Mouse (Mus musculus) heart, embryonic 14.5 days (tissue): Measurements from ENCODE around the gene Zic5. TPM values are rescaled to one million over a fixed set of nuclear protein-coding genes. Genes with fewer than 3 reads are reported as not detected.

Experiments
- ATAC-seq: fragments of 200-750 bp; cut with Nextera tagmentation; 2 replicates; pipeline ENCODE4 v1.8.0; 2017; ENCODE audit warnings: low read depth, moderate TSS enrichment; ENCODE audit not compliant: insufficient number of reproducible peaks, insufficient read depth, low FRiP score
- H3K27ac ChIP-seq, 2 experiments: fragments of 200-500 bp in 1 of 2; fragments of 300-500 bp in 1 of 2; sonication (generic) in 1 of 2; replicated peaks in 1 of 2; 2 replicates each; pipeline ENCODE4 v1.5.1; 2012 to 2014; ENCODE audit warnings: low read depth in 2 of 2, low read length in 2 of 2, control low read depth in 1 of 2, mild to moderate bottlenecking in 1 of 2, mixed read lengths in 1 of 2; ENCODE audit not compliant: control insufficient read depth in 1 of 2, insufficient read depth in 1 of 2
- H3K27me3 ChIP-seq: fragments of 300-500 bp; sonication (generic); 2 replicates; pipeline ENCODE4 v1.6.1; 2014; ENCODE audit warnings: mild to moderate bottlenecking, low read length, control low read depth; ENCODE audit not compliant: control insufficient read depth, insufficient read depth
- H3K36me3 ChIP-seq: fragments of 300-500 bp; sonication (generic); 2 replicates; pipeline ENCODE4 v1.6.1; 2014; ENCODE audit warnings: mild to moderate bottlenecking, control low read depth, low read length, mixed read lengths; ENCODE audit not compliant: control insufficient read depth, insufficient read depth
- H3K4me1 ChIP-seq, 2 experiments: fragments of 200-500 bp in 1 of 2; fragments of 300-500 bp in 1 of 2; sonication (generic) in 1 of 2; 2 replicates each; pipeline ENCODE4 v1.6.1; 2012 to 2014; ENCODE audit warnings: low read length in 2 of 2, control low read depth in 1 of 2, mixed read lengths in 1 of 2; ENCODE audit not compliant: control insufficient read depth in 2 of 2, insufficient read depth in 2 of 2
- H3K4me2 ChIP-seq: fragments of 300-500 bp; sonication (generic); 2 replicates; pipeline ENCODE4 v1.6.1; 2014; ENCODE audit warnings: mild to moderate bottlenecking, low read length
- H3K4me3 ChIP-seq, 2 experiments: fragments of 200-500 bp in 1 of 2; fragments of 300-500 bp in 1 of 2; sonication (generic) in 1 of 2; 2 replicates each; pipeline ENCODE4 v1.5.1; 2012 to 2014; ENCODE audit warnings: low read length in 2 of 2, mild to moderate bottlenecking in 2 of 2, control low read depth in 1 of 2, low read depth in 1 of 2, moderate library complexity in 1 of 2; ENCODE audit not compliant: control insufficient read depth in 1 of 2, insufficient read depth in 1 of 2
- H3K9ac ChIP-seq: fragments of 300-500 bp; sonication (generic); 2 replicates; pipeline ENCODE4 v1.6.1; 2014; ENCODE audit warnings: mild to moderate bottlenecking, low read length
- H3K9me3 ChIP-seq: fragments of 300-500 bp; sonication (generic); 2 replicates; pipeline ENCODE4 v1.6.1; 2016; ENCODE audit warnings: low read length, control low read depth; ENCODE audit not compliant: control insufficient read depth
- WGBS: fragments of 180-500 bp; shearing (Covaris S2); extraction: QIAGEN DNeasy Blood & Tissue Kit; methylation state at CpG from one replicate; pipeline ENCODE4 v1.1.7; 2014; 5-methylcytosine and 5-hydroxymethylcytosine counted together
- polyA plus RNA-seq: library from polyadenylated mRNA; unstranded; fragments of >200 nt; fragmentation: Nextera tagmentation; extraction: Ambion mirVana; gene quantifications from 2 replicates; pipeline ENCODE4 v1.2.1, GENCODE M21; 2014

Gene Zic5
- polyA plus RNA-seq, 1 experiment from 2014 or later: 0.09 TPM

GRCm38 (mm10) chr14:122453996-122454738, 11.3 kb downstream of the Zic5 start:
- no peak for ATAC-seq
- Histone ChIP-seq H3K4me2 (peak overlapping the region; percentile 60), H3K4me1 (peaks cover 4 to 17% of the 10 kb centered on the region in 2 experiments; a peak in 3 of 4 replicates), H3K9ac (no peak overlapping the region), H3K27me3 (peaks cover 73% of the 10 kb centered on the region), H3K4me3 (peak overlapping the region; percentile 27 to 32), H3K9me3 (no peaks in the 10 kb centered on the region), H3K27ac (no peak overlapping the region), H3K36me3 (no peaks in the 10 kb centered on the region)
- 29% methylated on average over 12 of the region's 12 CpGs for WGBS

GRCm38 (mm10) chr14:122453388-122453995, 12.0 kb downstream of the Zic5 start:
- no peak overlapping the region for H3K9ac ChIP-seq
- H3K9me3 ChIP-seq: no peaks in the 10 kb centered on the region
- no peak for ATAC-seq
- peaks cover 4 to 17% of the 10 kb centered on the region in 2 experiments; a peak in 3 of 4 replicates for H3K4me1 ChIP-seq
- H3K27me3 ChIP-seq: peaks cover 79% of the 10 kb centered on the region
- H3K36me3 ChIP-seq: no peaks in the 10 kb centered on the region
- peak overlapping the region; percentile 27 to 32 for H3K4me3 ChIP-seq
- no peak overlapping the region for H3K27ac ChIP-seq
- peak overlapping the region; percentile 60 for H3K4me2 ChIP-seq
- 10% methylated on average over 32 of the region's 32 CpGs for WGBS

- Histone ChIP-seq H3K27me3 (peaks cover 85% of the 10 kb centered on the region), H3K27ac (no peak overlapping the region), H3K4me3 (no peak overlapping the region; a peak in 1 of 4 replicates), H3K9ac (no peak overlapping the region), H3K9me3 (no peaks in the 10 kb centered on the region), H3K36me3 (no peaks in the 10 kb centered on the region), H3K4me1 (peaks cover 4 to 17% of the 10 kb centered on the region in 2 experiments; a peak in 3 of 4 replicates), H3K4me2 (peak overlapping the region; percentile 60; the same call in 1 of the 2 replicates)
- 58% methylated on average over 13 of the region's 13 CpGs for WGBS
- ATAC-seq: no peak
These were observed 12.6 kb downstream of the Zic5 start for GRCm38 (mm10) chr14:122452701-122453387.

GRCm38 (mm10) chr14:122451551-122452145, 13.8 kb downstream of the Zic5 start:
- 71% methylated on average over 5 of the region's 5 CpGs for WGBS

GRCm38 (mm10) chr14:122450496-122451382, 14.7 kb downstream of the Zic5 start, which contains the start of gene Gm5089:
Gm5089 (minus strand) TSS chr14:122451115.
- H3K9me3 ChIP-seq: no peaks in the 10 kb centered on the region
- H3K36me3 ChIP-seq: no peaks in the 10 kb centered on the region
- peak within 1 kb of the TSS; percentile 88 for H3K4me2 ChIP-seq
- H3K27ac ChIP-seq: no peak within 1 kb of the TSS
- H3K9ac ChIP-seq: peak within 1 kb of the TSS; percentile 47; the same call in 1 of the 2 replicates
- peak within 1 kb of the TSS; percentile 41 to 44 for H3K4me3 ChIP-seq
- no peak for ATAC-seq
- H3K4me1 ChIP-seq: peaks cover 4 to 17% of the 10 kb centered on the region in 2 experiments; a peak in 3 of 4 replicates
- H3K27me3 ChIP-seq: peaks cover 81% of the 10 kb centered on the region
- under 1% methylated on average over 59 of the region's 59 CpGs for WGBS

More at GRCm38 (mm10) chr14:122451551-122452145, 13.8 kb downstream of the Zic5 start:
- Histone ChIP-seq H3K4me1 (peaks cover 4 to 17% of the 10 kb centered on the region in 2 experiments; a peak in 3 of 4 replicates), H3K36me3 (no peaks in the 10 kb centered on the region), H3K9me3 (no peaks in the 10 kb centered on the region), H3K27me3 (peaks cover 87% of the 10 kb centered on the region), H3K4me3 (0 out of 4 replicates have a peak overlapping the region, but pooled peaks of 1 of the 2 experiments have one; percentile 44), H3K27ac (no peak overlapping the region), H3K4me2 (peak overlapping the region; percentile 88; the same call in 1 of the 2 replicates), H3K9ac (no peak overlapping the region)
- no peak for ATAC-seq

- ATAC-seq: no peak
- Histone ChIP-seq H3K4me3 (peak overlapping the region; percentile 41 to 44; a peak in 3 of 4 replicates), H3K27me3 (peaks cover 77% of the 10 kb centered on the region), H3K36me3 (no peaks in the 10 kb centered on the region), H3K4me1 (peaks cover 4 to 17% of the 10 kb centered on the region in 2 experiments; a peak in 3 of 4 replicates), H3K27ac (no peak overlapping the region), H3K9ac (no peak overlapping the region; the same call in 1 of the 2 replicates), H3K4me2 (peak overlapping the region; percentile 88), H3K9me3 (no peaks in the 10 kb centered on the region)
- WGBS: 6% methylated on average over 29 of the region's 29 CpGs
These were observed 15.6 kb downstream of the Zic5 start for GRCm38 (mm10) chr14:122449601-122450495.
